Mouse (Mus musculus): ENCODE measurements around the gene Brd7.

Gene Brd7

GRCm38 (mm10) chr8:88361708-88362428 is at the start of gene Brd7:
Brd7 (minus strand) TSS chr8:88362194.
- DNase-seq (ENCODE audit: low spot score): peak; percentile 50

- no peak for DNase-seq (ENCODE audit: low spot score)
Observed at GRCm38 (mm10) chr8:88411461-88411860, 49.5 kb upstream of the Brd7 start.

GRCm38 (mm10) chr8:88409401-88409940 is 47.5 kb upstream of the Brd7 start:
- DNase-seq (ENCODE audit: low spot score): no peak

- DNase-seq (ENCODE audit: low spot score): no peak
Observed at GRCm38 (mm10) chr8:88407716-88408115, 45.7 kb upstream of the Brd7 start.

GRCm38 (mm10) chr8:88398060-88398459 is 36.1 kb upstream of the Brd7 start:
- DNase-seq (ENCODE audit: low spot score): no peak

GRCm38 (mm10) chr8:88393298-88393697 is 31.3 kb upstream of the Brd7 start:
- DNase-seq (ENCODE audit: low spot score): no peak

- no peak for DNase-seq (ENCODE audit: low spot score)
Observed at GRCm38 (mm10) chr8:88390749-88391148, 28.8 kb upstream of the Brd7 start.

- no peak for DNase-seq (ENCODE audit: low spot score)
Observed at GRCm38 (mm10) chr8:88388691-88389239, 26.8 kb upstream of the Brd7 start.

GRCm38 (mm10) chr8:88387874-88388273 is 25.9 kb upstream of the Brd7 start:
- no peak for DNase-seq (ENCODE audit: low spot score)

GRCm38 (mm10) chr8:88383164-88383556 is 21.2 kb upstream of the Brd7 start:
- DNase-seq (ENCODE audit: low spot score): no peak

- DNase-seq (ENCODE audit: low spot score): no peak
Observed at GRCm38 (mm10) chr8:88382311-88383163, 20.5 kb upstream of the Brd7 start.

- no peak for DNase-seq (ENCODE audit: low spot score)
Observed at GRCm38 (mm10) chr8:88380497-88380896, 18.5 kb upstream of the Brd7 start.

GRCm38 (mm10) chr8:88376836-88377582 is 15.0 kb upstream of the Brd7 start:
- DNase-seq (ENCODE audit: low spot score): no peak

GRCm38 (mm10) chr8:88371522-88371921 is 9.5 kb upstream of the Brd7 start:
- DNase-seq (ENCODE audit: low spot score): no peak

GRCm38 (mm10) chr8:88369805-88370204 is 7.8 kb upstream of the Brd7 start:
- no peak for DNase-seq (ENCODE audit: low spot score)

GRCm38 (mm10) chr8:88369221-88369620 is 7.2 kb upstream of the Brd7 start:
- no peak for DNase-seq (ENCODE audit: low spot score)

GRCm38 (mm10) chr8:88362446-88363150 is 604 bp upstream of the Brd7 start:
- no peak for DNase-seq (ENCODE audit: low spot score)

- no peak for DNase-seq (ENCODE audit: low spot score)
Observed at GRCm38 (mm10) chr8:88361044-88361707, 818 bp downstream of the Brd7 start.

GRCm38 (mm10) chr8:88359959-88360358 is 2.0 kb downstream of the Brd7 start:
- no peak for DNase-seq (ENCODE audit: low spot score)

GRCm38 (mm10) chr8:88357946-88358345 is 4.0 kb downstream of the Brd7 start:
- no peak for DNase-seq (ENCODE audit: low spot score)

Data from layer of hippocampus, adult 9-10 months (tissue).